Comparison of ENCODE assay signal across 10 mouse cellular contexts in the genomic region with DNA sequence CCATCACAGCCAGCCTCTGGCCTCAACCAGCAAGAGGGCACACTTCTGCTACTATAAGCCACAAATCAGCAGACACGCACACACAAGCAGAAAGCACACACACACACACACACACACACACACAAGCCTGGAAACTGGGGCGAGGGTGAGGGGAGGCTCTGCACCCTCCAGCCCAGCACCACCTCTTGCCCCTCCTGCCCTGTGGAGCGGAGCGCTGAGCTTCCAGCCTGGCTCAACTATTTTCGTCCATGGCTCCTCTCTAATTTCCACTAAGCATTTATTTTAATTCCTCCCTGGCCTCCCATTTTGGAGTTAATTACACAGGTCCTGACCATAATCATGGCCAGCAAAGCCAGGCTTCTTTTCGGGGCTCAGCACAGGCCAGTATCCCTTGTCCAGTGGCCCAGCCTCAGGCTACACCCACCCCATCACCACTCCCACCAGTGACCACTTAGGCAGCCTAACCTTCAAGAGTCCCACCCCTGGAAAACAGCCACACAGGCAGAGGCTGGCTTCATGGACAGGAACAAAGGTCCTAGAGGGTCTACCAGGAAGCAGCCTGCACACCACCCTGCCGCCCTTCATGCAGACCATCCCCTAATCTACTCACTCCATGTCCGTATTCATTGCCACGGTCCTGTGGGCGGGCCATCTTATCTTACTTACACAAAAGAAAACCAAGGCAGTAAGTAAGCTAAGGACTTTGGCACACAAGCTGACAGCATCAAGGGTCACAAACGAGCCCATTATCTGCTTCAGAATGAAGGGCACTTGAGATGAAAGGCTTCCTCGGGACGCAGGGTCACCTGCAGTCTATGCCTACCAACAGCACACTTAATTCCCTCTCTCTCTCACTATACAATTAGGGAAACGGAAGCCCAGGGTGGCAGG. TPM values are rescaled to one million over a fixed set of nuclear protein-coding genes. Genes with fewer than 3 reads are reported as not detected.
DNase-seq lines count a peak whose midpoint lies in the region; ATAC-seq and TF ChIP-seq lines count a peak whose summit lies in the region.
"Had no signal": no experiment of that assay in that cellular context is flagged by ENCODE, and none has a peak within 500 bp of the region (broad histone marks: within the 10 kb centered on the region; RNA-seq: fewer than 3 reads in every experiment).

No protein-coding gene starts in this region.

- H3K9ac ChIP-seq in kidney, embryonic 16.5 days (replicated peaks; ENCODE audit: low read length), result no peak overlapping the region
- H3K9ac ChIP-seq in intestine, postnatal 0 days (ENCODE audit: low read depth, low read length), result no peak overlapping the region

- 0 out of 2 replicates have a peak, but pooled peaks cover 8% of the 10 kb centered on the region for H3K36me3 ChIP-seq in kidney, embryonic 16.5 days (ENCODE audit: insufficient read depth, low read length)
- H3K36me3 ChIP-seq in intestine, postnatal 0 days (ENCODE audit: control insufficient read depth, insufficient read depth), result no peaks in the 10 kb centered on the region

- H3K27ac ChIP-seq in kidney, embryonic 16.5 days (ENCODE audit: low read length), result peak overlapping the region; percentile 63
- H3K27ac ChIP-seq in intestine, postnatal 0 days (ENCODE audit: low read depth, low read length), result peak overlapping the region; percentile 61

- ATAC-seq in kidney, embryonic 16.5 days (ENCODE audit: low FRiP score, low TSS enrichment), result peak; percentile 74
- peak; percentile 40 for ATAC-seq in intestine, postnatal 0 days
- ATAC-seq in megakaryocyte progenitor cell, adult 5-6 weeks (replicated peaks; ENCODE audit: poor library complexity), result peak; percentile 44; the same call in 1 of the 2 replicates

- no peak overlapping the region for H3K4me3 ChIP-seq in kidney, embryonic 16.5 days (ENCODE audit: low read length)
- no peak overlapping the region for H3K4me3 ChIP-seq in intestine, postnatal 0 days (ENCODE audit: low read depth, low read length)

- TF ChIP-seq CTCF in intestine, postnatal 0 days (IDR thresholded peaks at IDR 0.05; ENCODE audit: low read depth), result no peak

- H3K27me3 ChIP-seq in kidney, embryonic 16.5 days (ENCODE audit: insufficient read depth, low read length), result no peaks in the 10 kb centered on the region
- H3K27me3 ChIP-seq in intestine, postnatal 0 days (replicated peaks; ENCODE audit: control insufficient read depth, insufficient read depth, low read length), result no peaks in the 10 kb centered on the region

- H3K9me3 ChIP-seq in kidney, embryonic 16.5 days (ENCODE audit: low read length), result no peaks in the 10 kb centered on the region
- no peaks in the 10 kb centered on the region for H3K9me3 ChIP-seq in intestine, postnatal 0 days (ENCODE audit: control insufficient read depth)

- H3K4me2 ChIP-seq in kidney, embryonic 16.5 days (replicated peaks; ENCODE audit: low read depth, low read length), result no peak overlapping the region
- H3K4me2 ChIP-seq in intestine, postnatal 0 days (replicated peaks; ENCODE audit: low read depth), result no peak overlapping the region

- H3K4me1 ChIP-seq in kidney, embryonic 16.5 days (ENCODE audit: insufficient read depth, low read length), result peaks cover 42% of the 10 kb centered on the region
- peaks cover 16% of the 10 kb centered on the region; the same call in 1 of the 2 replicates for H3K4me1 ChIP-seq in intestine, postnatal 0 days (replicated peaks; ENCODE audit: control insufficient read depth, insufficient read depth, low read length)

- WGBS in kidney, embryonic 16.5 days, result 35% methylated on average over 14 of the region's 14 CpGs
- WGBS in intestine, postnatal 0 days, result 42% methylated on average over 14 of the region's 14 CpGs

- no peak for DNase-seq in kidney, adult 11 months
- DNase-seq in c-Kit-positive CD71-positive TER-119-negative erythroid progenitor cells, embryonic 14.5 days (ENCODE audit: low read depth), result peak; percentile 21
- no peak for DNase-seq in adrenal gland, postnatal 25 days
- no peak for DNase-seq in natural killer cell, adult 2 months (ENCODE audit: low spot score in 2 of 2)
- DNase-seq in right cerebral cortex, postnatal 36 days (ENCODE audit: low spot score in 2 of 2), result no peak
- DNase-seq: adrenal gland, adult 8-10 months; cerebellum, postnatal 25 days had no signal

RNA-seq across cellular contexts. Expression of a gene that starts 37.3 kb away (rescaled TPM):
- 7.1 TPM in 2 replicates for polyA plus RNA-seq in kidney, embryonic 16.5 days (2015; fragmentation: Nextera tagmentation; extraction: Ambion mirVana)
- 5.4 and 6.8 TPM in 2 replicates for polyA plus RNA-seq in intestine, postnatal 0 days (2015; fragmentation: Nextera tagmentation; extraction: Ambion mirVana)
- 4.8 and 7.5 TPM in 2 replicates for total RNA-seq in megakaryocyte progenitor cell, adult 5-6 weeks (2015)
- 5.7 and 9.2 TPM in 2 replicates for total RNA-seq in megakaryocyte progenitor cell, adult 5-6 weeks (2017)
- 25.0 and 26.8 TPM in 2 replicates for total RNA-seq in adrenal gland, postnatal 25 days (2021)

RNA-seq across cellular contexts. Expression of a gene that starts 52.6 kb away (rescaled TPM):
- 13.1 and 13.7 TPM in 2 replicates for polyA plus RNA-seq in kidney, embryonic 16.5 days (2015; fragmentation: Nextera tagmentation; extraction: Ambion mirVana)
- 1.5 and 1.8 TPM in 2 replicates for polyA plus RNA-seq in intestine, postnatal 0 days (2015; fragmentation: Nextera tagmentation; extraction: Ambion mirVana)
- 0.12 TPM in 1 of 2 replicates, not detected in the other for total RNA-seq in megakaryocyte progenitor cell, adult 5-6 weeks (2015)
- total RNA-seq in megakaryocyte progenitor cell, adult 5-6 weeks (2017), result 0.14 TPM in 1 of 2 replicates, not detected in the other
- total RNA-seq in adrenal gland, postnatal 25 days (2021), result 11.0 and 12.8 TPM in 2 replicates

Comparison
In these comparisons a context has a peak if more than half of its experiments do, and no peak if none do; other contexts are left out.
1. RNA of a gene that starts 52.6 kb away (total RNA-seq): 11.0 to 12.8 TPM in adrenal gland, postnatal 25 days; 0.12 to 0.14 TPM in megakaryocyte progenitor cell, adult 5-6 weeks; every median in the first group is over 10 times any median in the second.
2. Peak in every context shown above with its lines, with median percentiles within 50 percentile points of each other: ATAC-seq.